Mouse (Mus musculus) left cerebral cortex, adult 8-10 months (tissue): ENCODE measurements around the gene Slamf7. TPM values are rescaled to one million over a fixed set of nuclear protein-coding genes. Genes with fewer than 3 reads are reported as not detected.
A peak's percentile ranks its signal among the peaks of the same experiment; 100 is the strongest.

Experiments used
- DNase-seq, 2 experiments: peaks; one replicate each; pipeline ENCODE4 v3.0.0; 2022; ENCODE audit warnings: low spot score in 2 of 2
- microRNA-seq, 2 experiments: library from miRNA; unstranded; fragments of <30 nt; microRNA quantifications; one replicate each; pipeline ENCODE4 v1.2.0; 2022
- total RNA-seq, 4 experiments: library from RNA; stranded (reverse); gene quantifications; 2 replicates each; pipeline ENCODE4 v1.2.4; 2022

Gene Slamf7
- total RNA-seq, 4 experiments from 2014 or later = 0.07 to 0.15 TPM; not detected in 2

DNA sequence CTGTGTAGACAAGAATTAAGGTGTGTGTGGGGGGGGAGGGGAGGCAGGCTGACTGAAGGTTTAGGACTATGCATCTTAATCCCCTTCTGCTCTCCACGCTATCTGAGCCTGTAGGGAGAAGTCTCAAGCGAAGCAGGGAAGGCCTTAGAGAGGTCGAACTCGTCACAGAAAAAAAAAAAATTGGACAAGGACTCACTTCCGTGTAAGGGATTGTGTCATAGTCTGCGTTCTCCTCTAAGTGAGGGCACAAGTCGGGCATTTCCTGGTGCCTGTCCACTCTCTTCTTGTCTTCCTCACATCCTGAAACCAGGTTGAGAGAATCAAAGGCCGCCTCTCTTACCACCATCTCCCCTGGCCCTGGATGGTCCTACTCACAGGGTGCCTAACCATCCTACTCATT, 15.7 kb downstream of the Slamf7 start:
- no peak for DNase-seq

DNA sequence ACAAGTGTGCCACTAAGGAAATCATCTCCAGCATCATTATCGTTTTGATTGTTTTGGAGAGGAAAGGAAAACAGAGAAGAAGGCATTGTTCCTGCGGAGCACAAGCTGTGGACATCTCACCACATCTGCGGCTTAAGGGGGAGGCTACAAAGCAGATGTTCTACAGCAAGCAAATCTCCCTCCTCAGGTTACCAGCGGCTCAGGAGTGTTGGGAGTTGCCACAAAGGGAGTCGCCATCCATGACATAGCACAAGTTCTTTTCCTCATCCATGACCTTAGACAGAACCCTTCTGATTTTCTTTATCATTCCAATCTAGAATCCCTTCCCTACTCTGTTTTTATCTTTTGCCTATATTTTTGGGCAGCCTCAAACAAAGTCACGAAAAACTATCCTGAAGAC, 17.1 kb downstream of the Slamf7 start:
- DNase-seq = no peak

DNA sequence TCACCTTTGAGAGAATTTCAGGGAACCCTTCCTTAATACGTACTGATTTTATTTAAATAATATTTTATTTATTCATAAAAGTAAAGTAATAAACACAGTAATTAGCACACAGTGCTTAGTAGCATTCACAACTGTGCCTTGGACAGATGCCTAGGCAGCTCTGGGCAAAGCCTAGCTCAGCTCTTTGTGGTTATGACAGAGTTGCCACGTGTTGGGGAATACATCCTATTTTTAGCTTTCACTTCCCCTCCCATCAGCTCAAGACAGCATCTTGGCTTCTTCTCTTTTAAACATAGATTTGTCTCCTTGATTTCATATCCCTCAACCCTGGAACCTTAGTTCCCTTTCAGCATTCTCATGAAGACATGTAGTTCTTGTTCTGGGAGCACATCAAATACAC, 21.4 kb downstream of the Slamf7 start:
- peak in 1 of 2 experiments; percentile 17 for DNase-seq

DNA sequence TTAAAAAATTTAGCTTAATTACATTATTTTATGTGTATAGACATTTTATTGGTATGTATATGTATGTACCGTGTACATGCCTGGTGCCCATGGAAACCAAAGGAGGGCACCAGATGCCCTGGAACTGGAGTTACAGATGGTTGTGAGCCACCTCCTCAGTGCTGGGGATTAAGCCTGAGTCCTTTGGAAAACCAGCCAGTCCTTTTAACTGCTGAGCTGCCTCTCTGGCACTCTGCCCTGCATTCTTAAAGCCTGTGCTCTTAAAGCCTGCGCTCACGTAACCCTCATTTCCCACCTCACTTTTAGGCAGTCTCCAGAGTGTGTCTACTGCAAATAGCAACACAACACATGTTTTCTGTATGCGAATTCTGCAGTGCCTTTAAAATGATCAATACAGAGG, 21.9 kb downstream of the Slamf7 start:
- DNase-seq = no peak

DNA sequence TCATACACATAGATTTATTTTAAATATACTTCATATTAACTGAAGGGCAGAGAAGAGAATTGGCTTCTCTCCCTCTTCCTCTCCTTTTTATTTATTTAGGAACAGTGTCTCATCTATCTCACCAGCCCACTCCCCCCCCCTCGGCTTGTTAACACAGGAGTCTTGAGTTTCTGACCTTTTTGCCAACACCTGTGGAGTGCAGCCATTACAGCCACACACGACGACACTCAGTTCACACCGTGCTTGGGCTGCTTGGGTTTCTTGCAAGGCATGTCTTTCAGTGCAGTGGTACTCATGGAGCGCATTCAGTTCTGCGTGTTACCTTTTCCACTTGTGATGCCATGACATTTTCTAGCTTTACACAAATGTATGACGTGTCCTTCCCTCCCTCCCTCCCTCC, 22.8 kb downstream of the Slamf7 start:
- DNase-seq = no peak

DNA sequence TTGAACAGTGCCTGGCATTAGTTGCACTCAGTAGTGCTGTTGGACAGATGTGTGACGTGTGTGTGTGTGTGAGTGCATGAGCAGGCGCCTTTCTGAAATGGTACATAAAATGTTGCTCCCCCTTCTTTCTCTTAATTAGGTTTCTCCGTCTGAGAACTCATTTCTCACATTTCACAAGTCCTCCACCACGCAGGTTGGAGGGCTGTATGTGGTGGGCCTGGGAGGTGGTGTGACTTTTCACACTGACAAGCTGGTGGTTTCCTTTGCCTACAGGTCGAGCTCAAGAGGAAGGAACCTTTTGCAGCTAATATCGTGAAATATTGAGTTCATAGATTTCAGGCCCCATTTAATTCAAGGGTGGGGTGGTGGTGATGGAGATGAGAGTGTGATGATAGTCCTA, 23.7 kb downstream of the Slamf7 start:
- no peak for DNase-seq

DNA sequence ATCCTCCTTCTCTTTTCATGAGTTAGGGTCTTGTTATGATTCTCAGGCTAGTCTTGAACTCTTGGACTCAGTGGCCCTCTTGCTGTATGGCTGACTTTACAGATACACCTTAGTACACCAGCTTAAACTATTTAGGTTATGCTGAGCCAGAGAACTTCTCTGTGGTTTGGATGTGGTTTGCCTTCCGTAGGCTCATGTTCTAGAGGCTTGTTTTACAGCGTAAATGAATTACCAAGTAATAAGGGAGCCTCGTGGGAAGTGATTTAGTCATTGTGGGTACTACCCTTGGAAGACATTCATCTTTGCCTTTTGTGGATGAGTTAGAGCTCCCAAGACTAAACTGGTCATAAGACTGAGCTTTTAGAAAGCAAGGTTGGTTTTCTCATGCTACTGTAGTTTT, 25.0 kb downstream of the Slamf7 start:
- no peak for DNase-seq

DNA sequence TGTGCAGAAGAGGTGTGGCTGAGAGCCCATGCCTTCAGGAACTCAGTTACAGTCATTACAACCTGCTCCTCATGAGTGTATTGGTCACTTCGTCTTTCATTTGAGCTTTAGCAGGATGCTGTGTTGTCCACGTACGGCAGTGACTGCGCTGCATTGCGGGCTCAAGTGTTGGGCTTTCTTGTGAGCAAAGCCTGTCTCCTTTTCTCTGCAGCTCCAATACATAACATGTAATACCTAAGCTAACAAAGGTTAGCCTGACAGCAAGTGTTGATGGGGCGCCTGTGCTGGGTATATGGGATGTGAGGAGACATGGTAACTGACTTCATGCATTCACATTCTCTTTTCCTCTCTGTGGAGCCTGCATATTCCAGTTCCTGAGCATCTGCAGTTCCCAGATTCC, 32.7 kb downstream of the Slamf7 start:
- no peak for DNase-seq

DNA sequence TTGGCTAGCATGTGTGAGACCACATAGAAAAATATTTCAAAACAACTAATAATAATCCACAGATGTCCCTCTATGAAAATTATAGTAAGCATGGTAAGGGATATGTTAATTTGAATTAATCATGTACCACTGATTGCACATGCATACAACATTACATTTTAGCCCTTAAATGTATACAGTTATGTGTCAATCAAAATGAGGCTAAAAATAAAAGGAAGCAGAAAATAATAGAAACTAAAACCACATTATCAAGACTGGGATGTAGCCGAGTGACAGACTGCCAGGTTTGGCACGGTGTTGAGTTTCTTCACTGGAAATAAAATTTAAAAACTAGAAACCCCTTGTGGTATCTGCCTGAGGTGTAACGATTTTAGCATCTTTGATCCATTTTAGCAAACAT, 33.2 kb downstream of the Slamf7 start:
- DNase-seq = no peak

DNA sequence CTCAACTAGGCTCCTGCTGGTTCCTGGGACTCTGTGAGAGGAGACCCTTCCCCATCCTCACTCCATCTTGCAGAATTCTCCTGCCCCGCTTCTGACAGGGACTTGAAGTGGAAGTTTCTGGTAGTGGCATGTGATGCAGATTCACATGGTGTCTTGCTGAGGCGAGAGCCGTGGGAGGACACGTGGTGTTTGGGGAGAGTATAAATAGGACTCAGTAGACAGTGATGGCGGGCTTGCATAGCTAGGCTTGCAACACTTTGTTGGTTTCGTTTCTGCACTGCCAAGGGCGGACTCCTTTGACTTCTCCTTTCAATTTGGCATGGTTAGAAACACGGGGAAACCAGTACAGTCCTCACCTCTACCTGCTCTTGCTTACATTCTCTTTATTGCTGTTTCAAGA, 33.8 kb downstream of the Slamf7 start:
- DNase-seq = peak in 1 of 2 experiments; percentile 23

DNA sequence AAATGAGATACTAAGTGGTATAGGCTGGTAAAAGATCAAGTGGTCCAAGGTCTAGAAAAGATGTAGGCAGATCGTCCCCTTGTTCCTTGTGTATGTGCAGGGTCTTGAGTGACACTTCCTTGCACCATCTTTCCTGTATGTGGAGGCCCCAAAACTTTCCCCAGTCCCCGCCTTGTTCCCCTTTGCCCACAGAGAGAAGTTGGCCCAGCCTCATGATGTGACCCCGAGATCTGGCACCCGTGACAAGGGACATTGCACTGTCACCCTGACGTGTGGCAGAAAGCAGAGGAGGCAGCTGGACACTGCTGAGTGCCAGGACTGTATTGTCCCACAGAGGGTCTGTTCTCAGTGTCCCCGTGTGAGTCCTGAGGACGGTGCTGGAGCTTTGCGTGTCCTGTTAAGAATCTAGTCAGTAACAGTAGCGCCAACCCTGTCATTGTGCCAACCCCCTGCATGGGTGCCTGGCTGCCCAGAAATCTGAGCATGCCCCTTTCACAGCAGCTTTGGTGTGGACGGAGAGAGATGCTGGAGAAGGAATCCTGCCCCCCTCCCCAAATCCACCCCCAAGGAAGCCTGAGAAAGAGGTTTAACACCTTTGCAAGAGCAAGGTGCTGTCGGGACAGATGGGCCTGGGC, 35.8 kb downstream of the Slamf7 start:
- no peak for DNase-seq

DNA sequence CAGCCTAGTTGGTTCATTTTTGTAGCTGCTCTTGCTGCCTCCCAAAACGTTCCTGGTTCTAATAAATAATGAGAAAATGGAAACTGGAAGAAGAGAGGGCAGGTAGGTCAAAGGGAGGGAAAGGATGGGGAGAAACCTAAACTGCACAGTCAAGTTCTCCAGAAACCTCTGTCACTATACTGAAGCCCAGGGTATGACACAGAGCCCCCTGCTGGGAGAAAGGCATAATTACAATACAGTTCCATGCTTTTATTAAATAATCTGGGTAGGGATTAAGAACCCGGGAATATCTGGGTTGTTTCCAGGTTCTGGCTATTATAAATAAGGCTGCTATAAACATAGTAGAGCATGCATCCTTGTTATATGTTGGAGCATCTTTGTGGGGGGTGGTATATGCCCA, 38.9 kb downstream of the Slamf7 start:
- no peak for DNase-seq

DNA sequence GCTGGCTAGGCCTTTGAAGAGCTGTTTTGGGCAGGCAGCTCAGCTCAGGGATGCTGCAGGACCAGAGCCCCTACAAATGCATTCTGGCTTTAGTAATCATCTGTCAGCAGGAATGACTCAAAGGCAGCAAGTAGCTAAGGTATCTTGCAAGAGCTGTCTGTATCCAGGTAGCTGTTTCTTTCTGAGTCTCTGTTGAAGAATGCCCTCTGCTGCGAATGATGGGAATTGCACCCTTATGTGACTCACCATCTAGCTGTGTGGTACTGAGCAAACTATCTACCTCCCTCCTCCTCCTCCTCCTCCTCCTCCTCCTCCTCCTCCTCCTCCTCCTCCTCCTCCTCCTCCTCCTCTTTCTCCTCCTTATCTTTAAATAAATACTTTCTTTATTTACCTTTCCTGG, 42.1 kb downstream of the Slamf7 start:
- no peak for DNase-seq

DNA sequence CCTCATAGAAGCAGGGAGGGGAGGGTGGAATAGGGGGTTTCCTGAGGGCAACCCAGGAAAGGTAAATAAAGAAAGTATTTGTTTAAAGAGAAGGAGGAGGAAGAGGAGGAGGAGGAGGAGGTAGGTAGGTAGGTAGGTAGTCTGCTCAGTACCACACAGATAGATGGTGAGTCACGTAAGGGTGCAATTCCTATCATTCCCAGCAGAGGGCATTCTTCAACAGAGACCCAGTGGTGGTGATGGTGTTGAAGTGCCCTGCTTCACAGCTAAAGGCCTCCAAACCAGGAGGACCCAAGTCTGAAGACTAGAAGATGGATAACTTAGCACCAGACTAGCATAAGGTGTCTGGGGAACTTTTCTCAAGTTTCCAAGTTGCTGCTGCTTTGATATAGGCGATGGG, 42.8 kb downstream of the Slamf7 start:
- DNase-seq = no peak

DNA sequence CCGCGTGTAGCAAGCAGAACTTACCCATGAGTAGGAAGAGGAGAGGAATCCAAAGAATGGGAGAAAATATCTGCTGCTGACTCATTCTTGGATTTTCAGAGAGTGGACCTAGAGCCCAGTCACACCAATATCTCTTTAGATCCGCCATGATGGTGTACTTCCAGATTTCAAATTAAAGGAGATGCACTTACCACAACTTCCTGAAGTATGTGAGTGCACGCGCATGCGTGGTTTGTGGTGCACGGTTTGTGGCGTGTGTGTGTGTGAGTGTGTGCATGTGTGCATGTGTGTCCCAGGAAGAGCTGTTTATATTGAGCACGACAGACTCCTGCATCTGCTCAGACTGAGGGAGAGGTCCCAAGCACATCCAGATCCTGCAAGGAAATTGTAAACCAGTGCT, 45.7 kb downstream of the Slamf7 start, which contains the start of gene Ly9:
TSS of gene Ly9 (minus strand) at position 235 of the 400 bp plus-strand sequence.
- no peak for DNase-seq

DNA sequence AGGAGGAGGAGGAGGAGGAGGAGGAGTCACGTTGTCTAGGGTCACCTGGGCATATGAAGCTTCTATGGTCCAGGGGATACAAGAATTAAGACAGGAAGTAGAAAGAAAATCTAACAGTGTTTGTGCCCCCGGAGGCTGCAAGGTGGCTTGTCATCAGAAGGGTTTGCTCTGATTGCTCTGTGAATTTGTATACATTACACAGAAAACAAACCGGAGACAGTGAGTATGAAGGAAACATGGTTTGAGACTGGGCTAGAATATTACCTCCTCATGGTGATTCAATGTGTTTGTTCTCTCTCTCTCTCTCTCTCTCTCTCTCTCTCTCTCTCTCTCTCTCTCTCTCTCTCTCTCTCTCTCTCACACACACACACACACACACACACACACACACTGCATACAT, 46.2 kb downstream of the Slamf7 start:
- no peak for DNase-seq

DNA sequence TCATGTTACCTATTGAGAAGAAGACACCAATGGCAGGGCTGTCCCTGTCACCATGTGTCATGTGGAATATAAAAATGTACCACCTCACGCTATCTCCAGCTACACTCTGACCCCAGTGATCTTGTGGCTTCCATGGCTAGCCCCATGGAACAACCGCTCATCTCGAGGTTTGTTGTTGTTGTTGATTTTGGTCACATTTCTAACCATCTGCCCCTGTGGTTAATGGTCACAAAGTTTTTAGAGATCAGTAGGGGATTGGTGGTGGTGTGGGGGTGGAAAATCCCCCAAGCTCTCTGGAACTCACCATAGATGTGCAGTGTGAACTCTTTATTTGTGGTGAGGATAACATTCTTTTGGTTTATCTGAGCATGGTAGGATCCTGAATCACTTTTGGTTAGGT, 48.1 kb downstream of the Slamf7 start:
- no peak for DNase-seq

DNA sequence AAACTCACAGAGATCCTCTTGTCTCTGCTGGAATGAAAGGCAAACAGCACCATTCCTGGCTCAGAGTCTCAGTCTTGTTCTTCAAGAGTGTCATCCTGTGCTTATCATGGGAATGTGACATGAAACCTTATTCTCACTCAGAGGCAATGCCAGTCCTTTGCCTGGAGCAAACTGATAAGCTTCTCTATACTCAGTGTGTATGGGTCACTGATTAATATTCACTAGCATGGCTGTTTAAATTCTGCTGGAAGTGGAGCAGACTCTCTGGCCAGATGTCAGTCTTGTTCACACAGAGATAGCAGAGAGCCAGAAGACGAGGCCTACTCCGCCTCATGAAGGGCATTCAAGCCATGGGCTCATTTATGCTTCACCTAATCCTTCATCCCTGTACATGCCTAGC, 68.3 kb downstream of the Slamf7 start:
- no peak for DNase-seq

Small RNAs within 50 kb of the gene (microRNA-seq; reads per million reads assigned to microRNA genes)
- gene Mir7683 = 0 reads per million in 2 experiments

Other genes with a start within 250 kb of the Slamf7 start
- gene Usf1, start 241.7 kb downstream of the Slamf7 start, total RNA-seq = 100 to 1,000 TPM in 1 of 4 experiments, 10 to 100 TPM in 3; 89.5 to 102 (median 96.9) TPM
- 1 to 10 TPM; 1.5 to 3.2 (median 2.4) TPM for gene Tstd1, start 234.2 kb downstream of the Slamf7 start, total RNA-seq
- gene F11r, start 215.5 kb downstream of the Slamf7 start, total RNA-seq = 10 to 100 TPM in 2 of 4 experiments, 1 to 10 TPM in 2; 7.7 to 10.3 (median 9.1) TPM
- gene Alyref2, start 149.6 kb downstream of the Slamf7 start, total RNA-seq = 1 to 10 TPM; 4.2 to 6.5 (median 4.6) TPM
- not detected for gene Itln1, start 117.7 kb downstream of the Slamf7 start, total RNA-seq
- gene Cd244a, start 93.8 kb downstream of the Slamf7 start, total RNA-seq = under 1 TPM; 0.13 to 0.93 (median 0.41) TPM
- 1 to 10 TPM in 2 of 4 experiments, under 1 TPM in 1, not detected in 1; 0.28 to 2.3 (median 1.7) TPM for gene Ly9, start 45.6 kb downstream of the Slamf7 start, total RNA-seq
- gene Cd48, start 29.0 kb upstream of the Slamf7 start, total RNA-seq = 1 to 10 TPM in 2 of 4 experiments, under 1 TPM in 2; 0.68 to 4.8 (median 2.5) TPM
- gene Slamf1, start 114.1 kb upstream of the Slamf7 start, total RNA-seq = under 1 TPM; 0.18 to 0.63 (median 0.35) TPM
- gene Cd84, start 186.7 kb upstream of the Slamf7 start, total RNA-seq = 10 to 100 TPM in 1 of 4 experiments, 1 to 10 TPM in 3; 2.5 to 12.7 (median 5.4) TPM
- gene Gm10521, start 242.6 kb upstream of the Slamf7 start, total RNA-seq = under 1 TPM in 3 of 4 experiments, not detected in 1; 0.25 to 0.37 (median 0.33) TPM